ENCODE assay signal across 19 mouse cellular contexts in genomic region chr14:64585081-64585470, GRCm38 (mm10).
A peak's percentile ranks its signal among the peaks of the same experiment; 100 is the strongest.
DNase-seq lines count a peak whose midpoint lies in the region; ATAC-seq and TF ChIP-seq lines count a peak whose summit lies in the region.
"Had no signal": no experiment of that assay in that cellular context is flagged by ENCODE, and none has a peak within 500 bp of the region (broad histone marks: within the 10 kb centered on the region; RNA-seq: fewer than 3 reads in every experiment).

No protein-coding gene starts in this region.

- H3K4me2 ChIP-seq in forebrain, embryonic 11.5 days (ENCODE audit: low read depth, low read length, severe bottlenecking) = no peak overlapping the region
- peak overlapping the region; percentile 10; the same call in 1 of the 2 replicates for H3K4me2 ChIP-seq in midbrain, embryonic 11.5 days
- H3K4me2 ChIP-seq in neural tube, embryonic 14.5 days (ENCODE audit: low read depth, low read length) = peak overlapping the region; percentile 52
- no peak overlapping the region for H3K4me2 ChIP-seq in stomach, postnatal 0 days (replicated peaks; ENCODE audit: low read depth)
- no peak overlapping the region for H3K4me2 ChIP-seq in heart, embryonic 12.5 days
- H3K4me2 ChIP-seq: heart, embryonic 13.5 days; limb, embryonic 12.5 days; liver, embryonic 15.5 days had no signal

- H3K27me3 ChIP-seq in forebrain, embryonic 11.5 days (ENCODE audit: control insufficient read depth, insufficient read depth, low read length) = peaks cover 46% of the 10 kb centered on the region
- peaks cover 98% of the 10 kb centered on the region for H3K27me3 ChIP-seq in forebrain, embryonic 10.5 days (ENCODE audit: poor library complexity, severe bottlenecking)
- peaks cover 98% of the 10 kb centered on the region for H3K27me3 ChIP-seq in hindbrain, embryonic 10.5 days (ENCODE audit: insufficient read depth, poor library complexity, severe bottlenecking)
- peaks cover 39% of the 10 kb centered on the region for H3K27me3 ChIP-seq in midbrain, embryonic 11.5 days (ENCODE audit: control insufficient read depth, insufficient read depth, low read length)
- H3K27me3 ChIP-seq in neural tube, embryonic 14.5 days (ENCODE audit: control insufficient read depth, insufficient read depth, low read length) = no peaks in the 10 kb centered on the region
- H3K27me3 ChIP-seq in stomach, postnatal 0 days (ENCODE audit: control insufficient read depth, insufficient read depth, low read length) = peaks cover 17% of the 10 kb centered on the region; the same call in 1 of the 2 replicates
- H3K27me3 ChIP-seq in heart, embryonic 12.5 days (replicated peaks) = peaks cover 91% of the 10 kb centered on the region

- no peak for DNase-seq in forebrain, embryonic 11.5 days (ENCODE audit: low spot score)
- DNase-seq in forebrain, embryonic 10.5 days (ENCODE audit: extremely low spot score, low spot score) = no peak
- no peak for DNase-seq in hindbrain, embryonic 10.5 days (ENCODE audit: low spot score)
- DNase-seq in midbrain, embryonic 11.5 days (ENCODE audit: low spot score, missing footprints) = peak; percentile 89
- no peak for DNase-seq in stomach, postnatal 0 days (ENCODE audit: low spot score)
- DNase-seq in retina, postnatal 1 day = no peak
- DNase-seq: heart, postnatal 4 days; kidney, adult 11 months; kidney, postnatal 10 days; lung, postnatal 14 days; thymus, postnatal 36 days had no signal

- H3K9ac ChIP-seq in forebrain, embryonic 11.5 days (ENCODE audit: low read length) = no peak overlapping the region
- H3K9ac ChIP-seq in midbrain, embryonic 11.5 days (ENCODE audit: low read length) = no peak overlapping the region
- H3K9ac ChIP-seq in neural tube, embryonic 14.5 days (replicated peaks; ENCODE audit: low read depth, low read length) = peak overlapping the region; percentile 99; the same call in 1 of the 2 replicates
- H3K9ac ChIP-seq in stomach, postnatal 0 days (ENCODE audit: low read length) = no peak overlapping the region
- no peak overlapping the region for H3K9ac ChIP-seq in heart, embryonic 12.5 days
- H3K9ac ChIP-seq: heart, embryonic 13.5 days; limb, embryonic 12.5 days; liver, embryonic 15.5 days had no signal

- no peak overlapping the region for H3K4me3 ChIP-seq in forebrain, embryonic 11.5 days (ENCODE audit: low read depth, low read length)
- no peak overlapping the region for H3K4me3 ChIP-seq in forebrain, embryonic 10.5 days
- 0 out of 2 replicates have a peak overlapping the region, but pooled peaks have one; percentile 2 for H3K4me3 ChIP-seq in hindbrain, embryonic 10.5 days
- no peak overlapping the region for H3K4me3 ChIP-seq in midbrain, embryonic 11.5 days (ENCODE audit: low read depth, low read length)
- H3K4me3 ChIP-seq in neural tube, embryonic 14.5 days (ENCODE audit: low read depth, low read length) = no peak overlapping the region
- no peak overlapping the region for H3K4me3 ChIP-seq in stomach, postnatal 0 days (ENCODE audit: low read depth, low read length)
- H3K4me3 ChIP-seq in heart, embryonic 12.5 days = no peak overlapping the region
- H3K4me3 ChIP-seq: erythroblast, embryonic 14.5 days; heart, embryonic 13.5 days; limb, embryonic 12.5 days; liver, embryonic 15.5 days had no signal

- H3K27ac ChIP-seq in forebrain, embryonic 11.5 days (ENCODE audit: low read depth, low read length) = peak overlapping the region; percentile 88
- no peak overlapping the region for H3K27ac ChIP-seq in forebrain, embryonic 10.5 days
- H3K27ac ChIP-seq in hindbrain, embryonic 10.5 days = peak overlapping the region; percentile 94
- peak overlapping the region; percentile 98 for H3K27ac ChIP-seq in midbrain, embryonic 11.5 days (ENCODE audit: low read depth, low read length)
- peak overlapping the region; percentile 100 for H3K27ac ChIP-seq in neural tube, embryonic 14.5 days (ENCODE audit: low read depth, low read length)
- no peak overlapping the region for H3K27ac ChIP-seq in stomach, postnatal 0 days (replicated peaks)
- no peak overlapping the region for H3K27ac ChIP-seq in heart, embryonic 12.5 days (ENCODE audit: poor library complexity, severe bottlenecking)
- H3K27ac ChIP-seq: embryonic facial prominence, embryonic 10.5 days; heart, embryonic 13.5 days; limb, embryonic 12.5 days; liver, embryonic 15.5 days had no signal

- H3K9me3 ChIP-seq in forebrain, embryonic 11.5 days (ENCODE audit: control insufficient read depth, low read length) = no peaks in the 10 kb centered on the region
- H3K9me3 ChIP-seq in forebrain, embryonic 10.5 days = no peaks in the 10 kb centered on the region
- no peaks in the 10 kb centered on the region for H3K9me3 ChIP-seq in hindbrain, embryonic 10.5 days
- no peaks in the 10 kb centered on the region for H3K9me3 ChIP-seq in midbrain, embryonic 11.5 days (ENCODE audit: control insufficient read depth, low read length)
- H3K9me3 ChIP-seq in neural tube, embryonic 14.5 days (ENCODE audit: control insufficient read depth, low read length) = no peaks in the 10 kb centered on the region
- H3K9me3 ChIP-seq in stomach, postnatal 0 days (ENCODE audit: control insufficient read depth, low read length) = no peaks in the 10 kb centered on the region
- H3K9me3 ChIP-seq in heart, embryonic 12.5 days (replicated peaks) = no peaks in the 10 kb centered on the region
- H3K9me3 ChIP-seq: embryonic facial prominence, embryonic 10.5 days; heart, embryonic 13.5 days; limb, embryonic 12.5 days; liver, embryonic 15.5 days had no signal

- peaks cover 7% of the 10 kb centered on the region; the same call in 1 of the 2 replicates for H3K4me1 ChIP-seq in forebrain, embryonic 11.5 days (replicated peaks; ENCODE audit: control insufficient read depth, insufficient read depth, low read length)
- peaks cover 65% of the 10 kb centered on the region for H3K4me1 ChIP-seq in forebrain, embryonic 10.5 days
- H3K4me1 ChIP-seq in hindbrain, embryonic 10.5 days (replicated peaks) = peaks cover 74% of the 10 kb centered on the region
- H3K4me1 ChIP-seq in midbrain, embryonic 11.5 days (ENCODE audit: control insufficient read depth, insufficient read depth, low read length) = peaks cover 30% of the 10 kb centered on the region
- peaks cover 38% of the 10 kb centered on the region for H3K4me1 ChIP-seq in neural tube, embryonic 14.5 days (ENCODE audit: control insufficient read depth, insufficient read depth, low read length)
- H3K4me1 ChIP-seq in stomach, postnatal 0 days (replicated peaks; ENCODE audit: control insufficient read depth, insufficient read depth) = no peaks in the 10 kb centered on the region
- peaks cover 25% of the 10 kb centered on the region for H3K4me1 ChIP-seq in heart, embryonic 12.5 days (replicated peaks)

- ATAC-seq in forebrain, embryonic 11.5 days (replicated peaks; ENCODE audit: low FRiP score) = no peak
- ATAC-seq in midbrain, embryonic 11.5 days (ENCODE audit: low FRiP score) = 0 out of 2 replicates have a peak, but pooled peaks have one; percentile 2
- ATAC-seq in neural tube, embryonic 14.5 days (ENCODE audit: low read depth) = no peak
- ATAC-seq in stomach, postnatal 0 days (ENCODE audit: low FRiP score, low TSS enrichment) = no peak
- no peak for ATAC-seq in heart, embryonic 12.5 days (ENCODE audit: insufficient number of reproducible peaks, low FRiP score)
- ATAC-seq: Patski had no signal

- TF ChIP-seq CTCF in stomach, postnatal 0 days (IDR thresholded peaks at IDR 0.05; ENCODE audit: low read depth) = no peak

- TF ChIP-seq EP300 in stomach, postnatal 0 days (optimal IDR thresholded peaks at IDR 0.05) = no peak

- H3K36me3 ChIP-seq in forebrain, embryonic 11.5 days (ENCODE audit: control insufficient read depth, insufficient read depth, low read length) = no peaks in the 10 kb centered on the region
- no peaks in the 10 kb centered on the region for H3K36me3 ChIP-seq in forebrain, embryonic 10.5 days (replicated peaks)
- H3K36me3 ChIP-seq in hindbrain, embryonic 10.5 days = no peaks in the 10 kb centered on the region
- no peaks in the 10 kb centered on the region for H3K36me3 ChIP-seq in midbrain, embryonic 11.5 days (ENCODE audit: control insufficient read depth, insufficient read depth, low read length)
- peaks cover 4% of the 10 kb centered on the region; the same call in 1 of the 2 replicates for H3K36me3 ChIP-seq in neural tube, embryonic 14.5 days (ENCODE audit: control insufficient read depth, insufficient read depth, low read length)
- H3K36me3 ChIP-seq in stomach, postnatal 0 days (ENCODE audit: control insufficient read depth, insufficient read depth, low read length) = no peaks in the 10 kb centered on the region
- H3K36me3 ChIP-seq in heart, embryonic 12.5 days = no peaks in the 10 kb centered on the region
- H3K36me3 ChIP-seq: embryonic facial prominence, embryonic 10.5 days; heart, embryonic 13.5 days; limb, embryonic 12.5 days; liver, embryonic 15.5 days had no signal

- 9% methylated on average over 5 of the region's 5 CpGs for WGBS in forebrain, embryonic 11.5 days
- 14% methylated on average over 5 of the region's 5 CpGs for WGBS in forebrain, embryonic 10.5 days
- 12% methylated on average over 5 of the region's 5 CpGs for WGBS in hindbrain, embryonic 10.5 days
- WGBS in midbrain, embryonic 11.5 days = 6% methylated on average over 5 of the region's 5 CpGs
- 6% methylated on average over 5 of the region's 5 CpGs for WGBS in neural tube, embryonic 14.5 days
- 13% methylated on average over 5 of the region's 5 CpGs for WGBS in stomach, postnatal 0 days
- WGBS in heart, embryonic 12.5 days = 23% methylated on average over 5 of the region's 5 CpGs

Comparison
In these comparisons a context has a peak if more than half of its experiments do, and no peak if none do; other contexts are left out.
1. H3K27ac ChIP-seq: peak in forebrain, embryonic 11.5 days (single experiment), hindbrain, embryonic 10.5 days (single experiment), midbrain, embryonic 11.5 days (single experiment) and neural tube, embryonic 14.5 days (single experiment); none in forebrain, embryonic 10.5 days (single experiment), stomach, postnatal 0 days (single experiment) and heart, embryonic 12.5 days (single experiment).
2. H3K4me2 ChIP-seq: peak in midbrain, embryonic 11.5 days (single experiment) and neural tube, embryonic 14.5 days (single experiment); none in forebrain, embryonic 11.5 days (single experiment), stomach, postnatal 0 days (single experiment) and heart, embryonic 12.5 days (single experiment).